Mouse (Mus musculus) monocyte, adult 5-6 weeks (primary cell): ENCODE measurements around the gene Tpgs1. TPM values are rescaled to one million over a fixed set of nuclear protein-coding genes. Genes with fewer than 3 reads are reported as not detected.

Experiments
- ATAC-seq: fragments of 153-309, 156-312 bp; replicated peaks from 2 replicates; pipeline ENCODE4 v1.8.0; 2017; ENCODE audit warnings: mild to moderate bottlenecking; ENCODE audit not compliant: low TSS enrichment, insufficient number of reproducible peaks, severe bottlenecking, poor library complexity, low FRiP score
- total RNA-seq: library from RNA; stranded (forward); fragments of 200-1000, 200-491, 200-594 nt; gene quantifications from 3 replicates; pipeline ENCODE4 v1.2.3, GENCODE M21; 2017

Gene Tpgs1
- total RNA-seq, 1 experiment from 2014 or later, result 28.4 TPM

DNA sequence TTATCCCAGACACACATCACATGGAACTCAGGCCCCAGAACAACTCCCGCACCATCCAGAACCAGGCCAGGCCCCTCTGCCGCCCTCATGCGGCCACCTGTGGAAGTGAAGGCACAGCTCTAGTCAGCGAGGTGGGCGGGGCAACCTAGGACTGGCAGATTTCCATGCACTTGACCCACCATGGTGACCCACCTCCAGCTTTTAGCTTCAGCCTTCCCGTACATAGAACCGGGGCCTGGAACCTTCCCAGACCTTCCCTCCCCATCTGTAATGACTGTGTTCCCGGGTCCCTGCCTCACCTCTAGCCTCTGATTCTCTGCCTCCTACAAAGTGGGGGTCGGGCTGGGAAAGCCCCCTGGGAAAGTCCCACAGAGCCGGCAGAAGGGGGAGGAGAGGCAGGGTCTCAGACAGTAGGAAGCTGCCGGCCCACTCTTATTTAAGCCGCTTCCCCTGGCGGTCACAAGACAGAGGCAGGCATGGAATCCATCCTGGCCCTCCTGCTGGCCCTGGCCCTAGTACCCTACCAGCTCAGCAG is 5.0 kb upstream of the Tpgs1 start, which contains the start of gene Madcam1:
Gene Madcam1, plus strand, starts transcription at position 429 of the 535 bp plus-strand sequence.
- peak; percentile 32; the same call in 1 of the 2 replicates for ATAC-seq

DNA sequence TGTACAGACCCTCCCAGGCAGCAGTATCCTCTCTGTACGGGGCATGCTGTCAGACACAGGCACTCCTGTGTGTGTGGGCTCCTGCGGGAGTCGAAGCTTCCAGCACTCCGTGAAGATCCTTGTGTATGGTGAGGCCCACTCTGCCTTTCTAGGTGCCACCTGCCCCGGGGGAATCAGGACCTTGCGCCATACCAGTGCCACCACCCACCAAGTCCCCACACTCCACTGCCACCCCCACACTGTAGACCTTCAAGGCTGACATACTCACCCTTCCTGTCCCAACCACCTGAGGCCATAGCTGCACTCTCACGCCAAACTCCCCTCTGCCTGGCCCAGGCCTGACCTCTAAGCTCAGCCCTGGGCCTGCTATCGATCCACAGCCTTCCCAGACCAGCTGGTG is 4.1 kb upstream of the Tpgs1 start:
- ATAC-seq, result no peak

- ATAC-seq, result no peak
Observed at GRCm38 (mm10) chr10:79666493-79666892, 2.7 kb upstream of the Tpgs1 start.

- no peak for ATAC-seq
Observed at GRCm38 (mm10) chr10:79668076-79668475, 1.1 kb upstream of the Tpgs1 start.

- no peak for ATAC-seq
Observed at GRCm38 (mm10) chr10:79669576-79670057, 448 bp downstream of the Tpgs1 start.

- no peak for ATAC-seq
Observed at GRCm38 (mm10) chr10:79670071-79670888, 1.1 kb downstream of the Tpgs1 start.

DNA sequence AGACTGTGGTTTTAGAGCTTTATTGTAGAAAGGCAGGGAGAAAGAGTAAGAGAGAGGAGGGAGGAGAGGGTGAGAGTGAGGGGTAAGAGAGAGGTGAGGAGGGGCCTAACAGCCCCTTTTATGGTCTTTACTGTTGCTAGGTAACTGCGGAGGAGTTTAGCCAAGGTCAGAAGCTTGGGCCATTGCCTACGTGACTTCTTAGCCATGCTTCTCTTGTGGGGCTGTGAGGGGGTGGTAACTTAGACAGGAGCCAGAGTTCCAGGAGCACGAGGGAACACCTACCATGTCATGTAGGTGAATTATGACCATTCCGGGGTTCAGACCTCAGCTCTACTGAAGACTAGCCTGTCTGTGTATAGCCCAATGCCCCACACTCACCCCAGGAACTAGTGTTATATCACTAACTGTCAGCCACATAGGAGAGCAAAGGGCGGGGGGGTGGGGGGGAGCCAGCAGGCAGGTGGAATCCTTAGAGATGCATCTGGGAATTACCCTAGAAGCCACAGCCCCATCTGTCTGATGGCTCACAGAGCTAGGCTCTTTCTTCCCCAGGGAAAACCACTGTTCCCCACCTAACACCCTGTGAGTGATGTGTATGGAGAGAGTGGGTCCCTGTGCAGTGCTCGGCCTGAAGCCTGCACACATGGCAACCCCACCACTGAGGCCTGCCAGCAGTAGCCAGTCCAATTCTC is 2.4 kb downstream of the Tpgs1 start:
- ATAC-seq, result no peak

DNA sequence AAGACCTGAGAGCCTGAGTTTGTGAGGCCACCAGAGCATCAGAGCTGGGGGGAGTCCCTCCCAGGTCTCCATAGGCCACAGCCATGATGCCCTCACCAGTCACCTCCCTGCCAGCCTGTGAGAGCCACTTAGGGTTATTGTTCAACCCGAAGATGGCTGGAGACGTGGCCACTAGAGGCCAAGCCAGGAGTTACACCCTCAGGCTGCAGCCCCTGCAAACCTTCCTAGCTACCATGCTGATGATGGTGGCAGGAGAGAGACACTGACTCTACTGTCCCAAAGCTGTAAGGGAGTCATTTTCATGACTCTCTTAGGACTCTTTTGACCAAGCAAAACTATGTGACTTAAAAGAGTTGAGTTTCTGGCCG is 2.9 kb downstream of the Tpgs1 start:
- no peak for ATAC-seq

GRCm38 (mm10) chr10:79673054-79673453 is 3.9 kb downstream of the Tpgs1 start:
- ATAC-seq, result no peak

DNA sequence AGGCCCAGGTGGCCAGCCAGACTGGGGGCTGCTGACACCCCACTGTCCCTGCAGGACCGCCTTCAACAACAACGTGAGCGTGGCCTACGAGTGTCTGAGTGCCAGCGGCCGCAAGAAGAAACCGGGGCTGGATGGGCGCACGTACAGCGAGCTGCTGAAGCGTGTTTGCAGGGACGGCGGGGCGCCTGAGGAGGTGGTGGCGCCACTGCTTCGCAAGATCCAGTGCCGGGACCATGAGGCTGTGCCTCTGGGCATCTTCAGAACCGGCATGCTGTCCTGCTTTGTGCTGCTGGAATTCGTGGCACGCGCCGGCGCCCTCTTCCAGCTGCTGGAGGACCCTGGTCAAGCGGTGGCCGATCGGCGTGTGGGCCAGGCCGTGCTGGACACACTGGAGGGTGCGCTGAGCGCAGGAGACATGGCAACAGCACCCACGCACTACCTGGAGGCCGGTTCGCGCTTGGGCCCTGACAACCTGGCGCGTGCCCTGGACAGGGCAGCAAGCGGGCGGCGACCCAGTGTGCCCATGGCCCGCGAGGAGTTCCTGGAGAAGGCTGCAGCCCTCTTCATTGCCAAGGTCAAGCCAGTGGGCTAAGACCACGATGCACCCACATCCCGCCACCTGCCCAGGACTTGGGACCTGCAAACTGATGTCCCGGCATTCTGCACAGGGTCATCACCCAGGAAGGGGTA is 6.3 kb downstream of the Tpgs1 start:
- no peak for ATAC-seq

- ATAC-seq, result peak; percentile 37; the same call in 1 of the 2 replicates
Observed at GRCm38 (mm10) chr10:79680606-79681495, 11.7 kb downstream of the Tpgs1 start.

- ATAC-seq, result peak; percentile 52
Observed at GRCm38 (mm10) chr10:79681591-79682245, 12.5 kb downstream of the Tpgs1 start, which contains the start of gene Cdc34. Gene Cdc34, plus strand, starts transcription at chr10:79682195.

- ATAC-seq, result no peak
Observed at GRCm38 (mm10) chr10:79682551-79682915, 13.4 kb downstream of the Tpgs1 start.

GRCm38 (mm10) chr10:79682916-79683582 is 13.9 kb downstream of the Tpgs1 start:
- no peak for ATAC-seq

DNA sequence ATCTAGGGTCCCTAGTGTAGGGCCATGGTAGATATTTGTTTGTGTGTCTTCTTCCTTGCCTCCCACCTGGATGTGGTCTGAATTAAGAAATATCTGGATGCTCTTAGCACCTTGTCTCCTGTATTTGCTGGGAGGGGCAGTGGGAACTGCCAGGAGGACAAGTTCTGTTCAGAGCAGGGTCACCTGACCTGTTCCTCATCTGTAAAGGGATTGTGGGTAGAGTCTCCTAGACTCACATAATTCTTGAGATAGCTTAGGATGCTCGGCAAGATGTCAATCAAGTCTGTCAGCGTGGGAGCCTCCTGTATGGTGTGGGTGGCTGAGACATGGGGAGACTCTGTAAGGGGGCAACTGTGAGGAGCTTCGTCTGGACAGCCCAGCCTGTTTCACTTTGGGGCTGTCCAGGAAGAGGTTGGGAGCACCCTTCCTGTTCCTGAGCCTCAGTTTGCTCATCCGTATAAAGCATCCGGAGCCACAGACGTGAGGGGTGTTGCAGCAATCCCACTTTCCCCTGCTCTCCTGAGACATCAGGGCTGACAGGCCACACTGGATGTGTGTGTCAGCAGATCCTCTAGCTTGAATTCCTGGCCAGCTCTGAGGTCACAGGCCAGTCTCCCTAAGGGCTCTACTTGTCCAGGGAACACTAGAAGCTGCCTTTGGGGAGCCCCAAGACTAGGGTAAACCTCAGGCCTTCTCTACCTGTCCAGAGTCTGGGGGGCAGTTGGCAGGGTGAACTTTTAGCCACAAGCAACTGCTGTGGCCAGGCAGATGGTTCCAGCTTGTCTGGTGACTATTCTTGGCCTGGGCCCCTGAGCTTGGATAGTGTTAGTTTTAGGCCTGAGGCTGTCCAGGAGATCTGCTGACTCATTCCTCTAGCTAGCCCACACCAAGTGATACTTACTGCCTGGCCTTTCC is 14.8 kb downstream of the Tpgs1 start:
- no peak for ATAC-seq
